Mouse (Mus musculus) neural tube, embryonic 13.5 days (tissue): ENCODE data around the gene Btf3. TPM values are rescaled to one million over a fixed set of nuclear protein-coding genes. Genes with fewer than 3 reads are reported as not detected.

Source experiments
- ATAC-seq: fragments of 200-750 bp; cut with Nextera tagmentation; 2 replicates; pipeline ENCODE4 v1.8.0; 2017; ENCODE audit warnings: low read depth, mild to moderate bottlenecking, moderate TSS enrichment, moderate library complexity
- H3K27ac ChIP-seq: fragments of 300-500 bp; sonication (generic); replicated peaks from 2 replicates; pipeline ENCODE4 v1.5.1; 2015; ENCODE audit warnings: moderate library complexity, mild to moderate bottlenecking, inconsistent platforms
- H3K27me3 ChIP-seq: fragments of 300-500 bp; sonication (generic); 2 replicates; pipeline ENCODE4 v1.6.1; 2015; ENCODE audit warnings: mild to moderate bottlenecking, inconsistent platforms
- H3K36me3 ChIP-seq: fragments of 300-500 bp; sonication (generic); 2 replicates; pipeline ENCODE4 v1.6.1; 2015; ENCODE audit warnings: mild to moderate bottlenecking, inconsistent platforms
- H3K4me1 ChIP-seq: fragments of 300-500 bp; sonication (generic); replicated peaks from 2 replicates; pipeline ENCODE4 v1.6.1; 2015; ENCODE audit warnings: inconsistent platforms
- H3K4me2 ChIP-seq: fragments of 300-500 bp; sonication (generic); 2 replicates; pipeline ENCODE4 v1.6.1; 2015; ENCODE audit warnings: inconsistent platforms, mild to moderate bottlenecking, moderate library complexity
- H3K4me3 ChIP-seq: fragments of 300-500 bp; sonication (generic); 2 replicates; pipeline ENCODE4 v1.5.1; 2015; ENCODE audit warnings: mild to moderate bottlenecking, inconsistent platforms
- H3K9ac ChIP-seq: fragments of 300-500 bp; sonication (generic); 2 replicates; pipeline ENCODE4 v1.6.1; 2015; ENCODE audit warnings: moderate library complexity, mild to moderate bottlenecking, inconsistent platforms
- H3K9me3 ChIP-seq: fragments of 300-500 bp; sonication (generic); 2 replicates; pipeline ENCODE4 v1.6.1; 2016; ENCODE audit warnings: inconsistent platforms
- WGBS: fragments of 180-500 bp; shearing (Covaris S2); methylation state at CpG from one replicate; pipeline ENCODE4 v1.1.7; 2015; 5-methylcytosine and 5-hydroxymethylcytosine counted together
- polyA plus RNA-seq: library from polyadenylated mRNA; unstranded; fragments of >200 nt; fragmentation: Nextera tagmentation; extraction: Ambion mirVana; gene quantifications from 2 replicates; pipeline ENCODE4 v1.2.1, GENCODE M21; 2015

Btf3 gene
- polyA plus RNA-seq, 1 experiment from 2014 or later: 618 TPM

- peak overlapping the region; percentile 41 for H3K4me2 ChIP-seq
- H3K36me3 ChIP-seq: no peaks in the 10 kb centered on the region
- 50% methylated on average over 21 of the region's 21 CpGs for WGBS
- no peaks in the 10 kb centered on the region for H3K9me3 ChIP-seq
- H3K4me1 ChIP-seq: no peaks in the 10 kb centered on the region
- no peaks in the 10 kb centered on the region for H3K27me3 ChIP-seq
- H3K4me3 ChIP-seq: no peak overlapping the region; the same call in 1 of the 2 replicates
- H3K27ac ChIP-seq: peak overlapping the region; percentile 24; the same call in 1 of the 2 replicates
- H3K9ac ChIP-seq: 0 out of 2 replicates have a peak overlapping the region, but pooled peaks have one; percentile 57
- peak; percentile 88 for ATAC-seq
Measured at GRCm38 (mm10) chr13:98298833-98299758, 17.7 kb downstream of the Btf3 start.

- no peak for ATAC-seq
- no peaks in the 10 kb centered on the region for H3K27me3 ChIP-seq
- H3K4me1 ChIP-seq: no peaks in the 10 kb centered on the region
- H3K27ac ChIP-seq: no peak overlapping the region
- no peak overlapping the region for H3K4me3 ChIP-seq
- H3K9ac ChIP-seq: no peak overlapping the region
- no peak overlapping the region for H3K4me2 ChIP-seq
- no peaks in the 10 kb centered on the region for H3K9me3 ChIP-seq
- no peaks in the 10 kb centered on the region for H3K36me3 ChIP-seq
- WGBS: 98% methylated on average over 6 of the region's 6 CpGs
Measured at GRCm38 (mm10) chr13:98297883-98298482, 18.8 kb downstream of the Btf3 start.

- Histone ChIP-seq H3K27ac (no peak overlapping the region), H3K36me3 (no peaks in the 10 kb centered on the region), H3K27me3 (no peaks in the 10 kb centered on the region), H3K4me1 (no peaks in the 10 kb centered on the region), H3K4me3 (no peak overlapping the region), H3K4me2 (no peak overlapping the region), H3K9ac (no peak overlapping the region), H3K9me3 (no peaks in the 10 kb centered on the region)
- ATAC-seq: no peak
- 59% methylated on average over 5 of the region's 5 CpGs for WGBS
Measured at GRCm38 (mm10) chr13:98296072-98296471, 20.7 kb downstream of the Btf3 start.

- Histone ChIP-seq H3K4me2 (no peak overlapping the region), H3K9me3 (no peaks in the 10 kb centered on the region), H3K27ac (no peak overlapping the region), H3K4me3 (no peak overlapping the region), H3K27me3 (no peaks in the 10 kb centered on the region), H3K36me3 (no peaks in the 10 kb centered on the region), H3K9ac (no peak overlapping the region), H3K4me1 (no peaks in the 10 kb centered on the region)
- 83% methylated on average over 8 of the region's 8 CpGs for WGBS
- ATAC-seq: no peak
Measured at GRCm38 (mm10) chr13:98291712-98292111, 25.1 kb downstream of the Btf3 start.

GRCm38 (mm10) chr13:98290719-98291118 is 26.1 kb downstream of the Btf3 start:
- Histone ChIP-seq H3K4me2 (no peak overlapping the region), H3K9ac (no peak overlapping the region), H3K9me3 (no peaks in the 10 kb centered on the region), H3K36me3 (no peaks in the 10 kb centered on the region), H3K27me3 (no peaks in the 10 kb centered on the region), H3K4me3 (no peak overlapping the region), H3K27ac (no peak overlapping the region), H3K4me1 (no peaks in the 10 kb centered on the region)
- 41% methylated on average over 2 of the region's 2 CpGs for WGBS
- no peak for ATAC-seq

- Histone ChIP-seq H3K27ac (no peak overlapping the region), H3K4me2 (no peak overlapping the region), H3K9me3 (no peaks in the 10 kb centered on the region), H3K4me3 (no peak overlapping the region), H3K4me1 (no peaks in the 10 kb centered on the region), H3K9ac (no peak overlapping the region), H3K27me3 (no peaks in the 10 kb centered on the region), H3K36me3 (peaks cover 2% of the 10 kb centered on the region; the same call in 1 of the 2 replicates)
- WGBS: 80% methylated on average over 12 of the region's 12 CpGs
- no peak for ATAC-seq
Measured at GRCm38 (mm10) chr13:98280990-98281650, 35.7 kb downstream of the Btf3 start.

- Histone ChIP-seq H3K4me1 (no peaks in the 10 kb centered on the region), H3K27me3 (no peaks in the 10 kb centered on the region), H3K4me3 (no peak within 1 kb of the TSS), H3K9ac (no peak within 1 kb of the TSS), H3K27ac (no peak within 1 kb of the TSS), H3K4me2 (no peak within 1 kb of the TSS), H3K9me3 (no peaks in the 10 kb centered on the region), H3K36me3 (peaks cover 17% of the 10 kb centered on the region)
- 89% methylated on average over 5 of the region's 5 CpGs for WGBS
- ATAC-seq: no peak
Measured at GRCm38 (mm10) chr13:98279686-98280085, 37.1 kb downstream of the Btf3 start, which contains the start of gene Gm21976. TSS of gene Gm21976 (plus strand) at chr13:98279887.

GRCm38 (mm10) chr13:98277501-98277900 is 39.3 kb downstream of the Btf3 start:
- H3K4me2 ChIP-seq: no peak overlapping the region
- H3K27me3 ChIP-seq: no peaks in the 10 kb centered on the region
- H3K27ac ChIP-seq: no peak overlapping the region
- H3K36me3 ChIP-seq: peaks cover 34% of the 10 kb centered on the region
- ATAC-seq: no peak
- H3K4me3 ChIP-seq: no peak overlapping the region
- no peaks in the 10 kb centered on the region for H3K4me1 ChIP-seq
- no peak overlapping the region for H3K9ac ChIP-seq
- no peaks in the 10 kb centered on the region for H3K9me3 ChIP-seq
- 83% methylated on average over 2 of the region's 2 CpGs for WGBS

- no peak overlapping the region for H3K4me3 ChIP-seq
- H3K36me3 ChIP-seq: peaks cover 46% of the 10 kb centered on the region
- no peak overlapping the region for H3K27ac ChIP-seq
- no peak for ATAC-seq
- no peak overlapping the region for H3K9ac ChIP-seq
- no peaks in the 10 kb centered on the region for H3K4me1 ChIP-seq
- 90% methylated on average over 7 of the region's 7 CpGs for WGBS
- no peaks in the 10 kb centered on the region for H3K9me3 ChIP-seq
- H3K27me3 ChIP-seq: no peaks in the 10 kb centered on the region
- no peak overlapping the region for H3K4me2 ChIP-seq
Measured at GRCm38 (mm10) chr13:98276253-98276652, 40.6 kb downstream of the Btf3 start.

- no peak overlapping the region for H3K27ac ChIP-seq
- H3K9ac ChIP-seq: no peak overlapping the region
- H3K4me2 ChIP-seq: no peak overlapping the region
- H3K4me3 ChIP-seq: no peak overlapping the region
- H3K9me3 ChIP-seq: no peaks in the 10 kb centered on the region
- no peaks in the 10 kb centered on the region for H3K4me1 ChIP-seq
- 90% methylated on average over 4 of the region's 4 CpGs for WGBS
- no peaks in the 10 kb centered on the region for H3K27me3 ChIP-seq
- peaks cover 52% of the 10 kb centered on the region for H3K36me3 ChIP-seq
- no peak for ATAC-seq
Measured at GRCm38 (mm10) chr13:98275646-98276045, 41.2 kb downstream of the Btf3 start.

- Histone ChIP-seq H3K9me3 (no peaks in the 10 kb centered on the region), H3K36me3 (peaks cover 62% of the 10 kb centered on the region), H3K27ac (no peak overlapping the region), H3K4me1 (no peaks in the 10 kb centered on the region), H3K4me3 (no peak overlapping the region), H3K9ac (no peak overlapping the region), H3K27me3 (no peaks in the 10 kb centered on the region), H3K4me2 (no peak overlapping the region)
- WGBS: 92% methylated on average over 9 of the region's 9 CpGs
- ATAC-seq: no peak
Measured at GRCm38 (mm10) chr13:98274023-98274422, 42.8 kb downstream of the Btf3 start.

GRCm38 (mm10) chr13:98264111-98264510 is 52.7 kb downstream of the Btf3 start:
- no peaks in the 10 kb centered on the region for H3K27me3 ChIP-seq
- 19% methylated on average over 5 of the region's 5 CpGs for WGBS
- 0 out of 2 replicates have a peak overlapping the region, but pooled peaks have one; percentile 93 for H3K27ac ChIP-seq
- H3K4me3 ChIP-seq: peak overlapping the region; percentile 80
- ATAC-seq: no peak
- H3K4me1 ChIP-seq: peaks cover 29% of the 10 kb centered on the region
- H3K9me3 ChIP-seq: no peaks in the 10 kb centered on the region
- H3K36me3 ChIP-seq: peaks cover 29% of the 10 kb centered on the region
- peak overlapping the region; percentile 89 for H3K9ac ChIP-seq
- peak overlapping the region; percentile 59 for H3K4me2 ChIP-seq
